Mouse (Mus musculus): Measurements from ENCODE around the gene Trank1. TPM values are rescaled to one million over a fixed set of nuclear protein-coding genes. Genes with fewer than 3 reads are reported as not detected.

The Trank1 gene
- polyA plus RNA-seq, 1 experiment from 2014 or later, result 0.05 TPM

DNA sequence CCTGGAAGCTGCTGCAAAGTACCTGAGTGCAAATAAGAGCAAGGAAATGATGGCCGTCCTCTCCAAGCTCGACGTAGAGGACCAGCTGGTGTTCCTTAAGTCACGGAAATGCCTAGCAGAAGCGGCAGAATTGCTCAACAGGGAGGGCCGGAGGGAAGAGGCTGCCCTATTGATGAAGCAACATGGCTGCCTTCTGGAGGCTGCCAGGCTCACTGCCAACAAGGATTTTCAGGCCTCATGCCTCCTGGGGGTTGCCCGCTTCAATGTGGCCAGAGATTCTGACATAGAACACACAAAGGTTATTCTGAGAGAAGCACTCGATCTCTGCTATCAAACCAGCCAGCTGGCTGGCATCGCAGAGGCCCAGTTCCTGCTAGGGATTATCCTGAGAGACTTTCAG lies 78.5 kb downstream of the Trank1 start:
- Histone ChIP-seq H3K4me2 (ENCODE audit: low read length) (no peak overlapping the region), H3K4me1 (ENCODE audit: control insufficient read depth in 2 of 2, insufficient read depth in 2 of 2, low read length in 2 of 2) (no peaks in the 10 kb centered on the region), H3K27me3 (ENCODE audit: control insufficient read depth, insufficient read depth, low read length) (no peaks in the 10 kb centered on the region), H3K27ac (replicated peaks in 1 of 2; ENCODE audit: control insufficient read depth in 1 of 2, insufficient read depth in 1 of 2, low read depth in 2 of 2, low read length in 2 of 2) (no peak overlapping the region), H3K9ac (ENCODE audit: low read length) (no peak overlapping the region), H3K4me3 (ENCODE audit: control insufficient read depth in 1 of 2, insufficient read depth in 1 of 2, low read depth in 1 of 2, low read length in 2 of 2) (no peak overlapping the region), H3K36me3 (ENCODE audit: control insufficient read depth, insufficient read depth, low read length) (no peaks in the 10 kb centered on the region), H3K9me3 (ENCODE audit: control insufficient read depth, low read length) (no peaks in the 10 kb centered on the region)
- no peak for ATAC-seq (ENCODE audit: insufficient number of reproducible peaks, insufficient read depth, low FRiP score, low read depth)
- WGBS, result 78% methylated on average over 9 of the region's 9 CpGs

DNA sequence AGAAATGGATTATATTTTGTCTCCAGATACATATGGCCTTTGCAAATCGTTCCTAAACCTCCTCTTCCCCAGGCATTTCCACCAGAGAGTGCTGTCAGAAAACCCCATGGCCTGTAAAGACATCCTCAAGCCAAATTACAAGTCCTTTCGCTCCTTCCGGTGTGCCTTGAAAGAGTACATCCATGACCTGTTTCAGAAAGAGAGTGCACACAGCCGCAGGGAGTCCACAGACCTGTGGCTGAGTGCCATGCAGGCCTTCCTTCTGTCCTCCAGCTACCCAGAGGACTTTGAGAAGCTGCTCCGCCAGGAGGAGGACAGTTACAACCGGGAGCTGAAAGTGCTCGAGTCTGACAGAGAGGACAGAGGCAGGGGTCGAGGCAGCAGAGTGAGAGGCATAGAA lies 79.5 kb downstream of the Trank1 start:
- Histone ChIP-seq H3K27ac (replicated peaks in 1 of 2; ENCODE audit: control insufficient read depth in 1 of 2, insufficient read depth in 1 of 2, low read depth in 2 of 2, low read length in 2 of 2) (no peak overlapping the region), H3K27me3 (ENCODE audit: control insufficient read depth, insufficient read depth, low read length) (no peaks in the 10 kb centered on the region), H3K9me3 (ENCODE audit: control insufficient read depth, low read length) (no peaks in the 10 kb centered on the region), H3K9ac (ENCODE audit: low read length) (no peak overlapping the region), H3K4me3 (ENCODE audit: control insufficient read depth in 1 of 2, insufficient read depth in 1 of 2, low read depth in 1 of 2, low read length in 2 of 2) (no peak overlapping the region), H3K4me2 (ENCODE audit: low read length) (no peak overlapping the region), H3K4me1 (ENCODE audit: control insufficient read depth in 2 of 2, insufficient read depth in 2 of 2, low read length in 2 of 2) (no peaks in the 10 kb centered on the region), H3K36me3 (ENCODE audit: control insufficient read depth, insufficient read depth, low read length) (no peaks in the 10 kb centered on the region)
- 80% methylated on average over 8 of the region's 8 CpGs for WGBS
- ATAC-seq (ENCODE audit: insufficient number of reproducible peaks, insufficient read depth, low FRiP score, low read depth), result no peak

DNA sequence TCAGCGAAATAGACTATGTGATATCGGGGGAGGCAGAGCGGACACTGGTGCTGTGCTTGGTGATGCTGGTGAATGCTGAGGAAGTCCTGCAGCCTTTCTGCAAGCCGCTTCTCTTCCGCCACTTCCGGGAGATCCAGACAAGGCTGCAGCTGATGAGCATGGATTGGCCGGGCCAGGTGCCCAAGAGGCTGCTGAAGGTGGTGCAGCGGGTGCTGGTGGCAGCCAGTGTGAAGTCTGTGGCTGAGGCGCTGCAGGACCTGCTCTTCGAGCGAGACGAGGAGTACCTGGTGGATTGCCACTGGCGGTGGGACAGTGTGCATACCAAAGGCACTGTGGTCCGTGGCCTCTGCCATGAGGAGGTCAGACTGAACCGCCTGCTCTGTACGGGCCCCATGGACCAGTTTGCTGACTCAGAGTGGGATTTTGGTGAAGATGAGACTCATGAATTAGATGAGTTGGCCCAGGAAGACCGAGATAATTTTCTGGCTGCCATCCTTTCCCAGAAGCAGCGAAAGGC lies 80.4 kb downstream of the Trank1 start:
- Histone ChIP-seq H3K4me2 (ENCODE audit: low read length) (no peak overlapping the region), H3K9ac (ENCODE audit: low read length) (no peak overlapping the region), H3K9me3 (ENCODE audit: control insufficient read depth, low read length) (no peaks in the 10 kb centered on the region), H3K4me1 (ENCODE audit: control insufficient read depth in 2 of 2, insufficient read depth in 2 of 2, low read length in 2 of 2) (no peaks in the 10 kb centered on the region), H3K4me3 (ENCODE audit: control insufficient read depth in 1 of 2, insufficient read depth in 1 of 2, low read depth in 1 of 2, low read length in 2 of 2) (no peak overlapping the region), H3K27ac (replicated peaks in 1 of 2; ENCODE audit: control insufficient read depth in 1 of 2, insufficient read depth in 1 of 2, low read depth in 2 of 2, low read length in 2 of 2) (no peak overlapping the region), H3K27me3 (ENCODE audit: control insufficient read depth, insufficient read depth, low read length) (no peaks in the 10 kb centered on the region), H3K36me3 (ENCODE audit: control insufficient read depth, insufficient read depth, low read length) (no peaks in the 10 kb centered on the region)
- ATAC-seq (ENCODE audit: insufficient number of reproducible peaks, insufficient read depth, low FRiP score, low read depth), result peak; percentile 13; the same call in 1 of the 2 replicates
- WGBS, result 79% methylated on average over 18 of the region's 18 CpGs

DNA sequence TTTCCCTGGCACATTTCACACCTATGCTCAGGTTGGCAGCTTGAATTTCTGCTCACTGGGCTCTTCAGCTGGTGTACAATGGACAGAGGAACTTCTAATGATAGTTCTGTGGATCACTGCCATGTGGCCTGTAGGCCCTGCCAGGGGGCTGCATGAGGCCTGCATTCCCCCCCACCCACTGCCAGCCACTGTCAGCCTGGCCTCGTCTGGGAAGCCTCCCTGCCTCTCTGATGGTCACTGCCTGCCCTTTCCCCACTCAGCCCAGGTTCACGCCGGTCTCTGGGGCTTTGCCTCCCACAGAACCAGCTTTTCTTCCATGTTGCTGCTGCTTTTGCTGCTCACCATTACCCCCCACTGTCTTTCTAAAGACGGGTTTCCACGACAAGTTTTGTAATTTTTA lies 83.7 kb downstream of the Trank1 start:
- H3K36me3 ChIP-seq (ENCODE audit: control insufficient read depth, insufficient read depth, low read length), result no peaks in the 10 kb centered on the region
- 76% methylated on average over 5 of the region's 5 CpGs for WGBS
- ATAC-seq (ENCODE audit: insufficient number of reproducible peaks, insufficient read depth, low FRiP score, low read depth), result no peak
- H3K27ac ChIP-seq (replicated peaks in 1 of 2; ENCODE audit: control insufficient read depth in 1 of 2, insufficient read depth in 1 of 2, low read depth in 2 of 2, low read length in 2 of 2), result no peak overlapping the region
- no peak overlapping the region for H3K9ac ChIP-seq (ENCODE audit: low read length)
- H3K27me3 ChIP-seq (ENCODE audit: control insufficient read depth, insufficient read depth, low read length), result no peaks in the 10 kb centered on the region
- H3K4me1 ChIP-seq (ENCODE audit: control insufficient read depth in 2 of 2, insufficient read depth in 2 of 2, low read length in 2 of 2), result no peaks in the 10 kb centered on the region
- H3K4me2 ChIP-seq (ENCODE audit: low read length), result no peak overlapping the region
- H3K4me3 ChIP-seq (ENCODE audit: control insufficient read depth in 1 of 2, insufficient read depth in 1 of 2, low read depth in 1 of 2, low read length in 2 of 2), result no peak overlapping the region
- no peaks in the 10 kb centered on the region for H3K9me3 ChIP-seq (ENCODE audit: control insufficient read depth, low read length)

DNA sequence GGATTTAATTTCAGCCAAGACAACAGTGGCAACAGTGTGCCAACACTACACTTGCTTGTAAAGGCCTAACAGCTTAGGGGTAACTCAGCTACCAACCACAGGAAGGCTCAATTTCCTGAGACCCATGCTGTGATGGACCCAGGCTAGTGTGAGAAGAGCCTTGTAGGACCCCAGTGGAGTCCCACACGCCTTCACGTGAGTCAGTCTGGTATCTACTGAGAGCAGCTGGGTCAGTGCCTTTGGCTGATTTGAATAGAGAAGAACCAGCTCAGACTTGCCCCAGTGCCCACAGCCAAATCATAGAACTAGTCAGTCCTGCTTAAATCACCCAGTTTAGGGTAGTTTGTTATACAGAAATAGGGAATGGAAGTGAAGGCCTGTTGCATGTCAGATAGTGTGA lies 86.5 kb downstream of the Trank1 start:
- no peaks in the 10 kb centered on the region for H3K9me3 ChIP-seq (ENCODE audit: control insufficient read depth, low read length)
- no peak overlapping the region for H3K27ac ChIP-seq (replicated peaks in 1 of 2; ENCODE audit: control insufficient read depth in 1 of 2, insufficient read depth in 1 of 2, low read depth in 2 of 2, low read length in 2 of 2)
- H3K4me3 ChIP-seq (ENCODE audit: control insufficient read depth in 1 of 2, insufficient read depth in 1 of 2, low read depth in 1 of 2, low read length in 2 of 2), result no peak overlapping the region
- H3K27me3 ChIP-seq (ENCODE audit: control insufficient read depth, insufficient read depth, low read length), result no peaks in the 10 kb centered on the region
- no peaks in the 10 kb centered on the region for H3K36me3 ChIP-seq (ENCODE audit: control insufficient read depth, insufficient read depth, low read length)
- no peak overlapping the region for H3K9ac ChIP-seq (ENCODE audit: low read length)
- no peaks in the 10 kb centered on the region for H3K4me1 ChIP-seq (ENCODE audit: control insufficient read depth in 2 of 2, insufficient read depth in 2 of 2, low read length in 2 of 2)
- WGBS, result 83% methylated on average over 2 of the region's 2 CpGs
- no peak for ATAC-seq (ENCODE audit: insufficient number of reproducible peaks, insufficient read depth, low FRiP score, low read depth)
- no peak overlapping the region for H3K4me2 ChIP-seq (ENCODE audit: low read length)

DNA sequence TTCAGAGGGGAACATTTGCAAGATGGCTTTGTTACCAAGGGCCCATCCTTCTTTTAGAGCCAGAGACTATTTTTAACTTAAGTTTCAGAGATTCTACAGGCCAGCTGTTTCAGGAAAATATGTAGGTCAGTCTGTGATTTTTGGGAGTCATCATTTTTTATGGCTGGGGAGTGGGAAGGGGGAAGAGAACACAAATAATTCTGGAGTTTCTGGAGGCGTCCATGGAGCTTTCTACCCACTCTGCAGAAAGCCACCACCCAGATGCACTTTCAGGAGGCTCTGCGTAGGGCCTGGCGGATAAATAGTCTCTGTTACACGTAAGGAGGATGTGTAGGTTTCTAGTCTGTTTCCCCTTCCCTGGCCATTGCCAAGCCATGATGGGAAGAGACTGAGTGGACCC lies 88.5 kb downstream of the Trank1 start:
- Histone ChIP-seq H3K4me1 (ENCODE audit: control insufficient read depth in 2 of 2, insufficient read depth in 2 of 2, low read length in 2 of 2) (peaks cover 2 to 4% of the 10 kb centered on the region in 2 experiments; a peak in 2 of 4 replicates), H3K9ac (ENCODE audit: low read length) (no peak overlapping the region), H3K27ac (replicated peaks in 1 of 2; ENCODE audit: control insufficient read depth in 1 of 2, insufficient read depth in 1 of 2, low read depth in 2 of 2, low read length in 2 of 2) (no peak overlapping the region), H3K27me3 (ENCODE audit: control insufficient read depth, insufficient read depth, low read length) (no peaks in the 10 kb centered on the region), H3K9me3 (ENCODE audit: control insufficient read depth, low read length) (no peaks in the 10 kb centered on the region), H3K4me3 (ENCODE audit: control insufficient read depth in 1 of 2, insufficient read depth in 1 of 2, low read depth in 1 of 2, low read length in 2 of 2) (no peak overlapping the region), H3K4me2 (ENCODE audit: low read length) (no peak overlapping the region), H3K36me3 (ENCODE audit: control insufficient read depth, insufficient read depth, low read length) (no peaks in the 10 kb centered on the region)
- 74% methylated on average over 4 of the region's 4 CpGs for WGBS
- ATAC-seq (ENCODE audit: insufficient number of reproducible peaks, insufficient read depth, low FRiP score, low read depth), result no peak

DNA sequence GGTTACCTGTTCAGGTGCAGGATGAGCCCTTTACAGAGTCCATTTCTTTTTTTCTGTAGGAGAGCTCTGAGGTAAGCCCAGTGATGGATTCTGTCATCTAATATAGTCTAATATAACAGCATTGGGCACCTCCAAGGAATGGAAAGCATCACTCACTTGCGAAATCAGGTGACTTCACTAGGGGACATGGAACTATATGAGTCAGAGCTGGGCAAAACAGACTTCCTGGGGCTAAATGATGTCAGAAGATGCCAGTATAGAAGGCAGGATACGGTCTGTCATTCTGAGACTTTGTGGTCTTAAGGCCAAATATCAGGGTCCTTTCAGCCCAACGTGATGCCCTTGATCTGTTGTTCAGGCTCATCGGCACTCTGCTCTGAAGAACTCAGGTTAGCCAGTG lies 91.6 kb downstream of the Trank1 start:
- Histone ChIP-seq H3K36me3 (ENCODE audit: control insufficient read depth, insufficient read depth, low read length) (no peaks in the 10 kb centered on the region), H3K9me3 (ENCODE audit: control insufficient read depth, low read length) (no peaks in the 10 kb centered on the region), H3K4me1 (ENCODE audit: control insufficient read depth in 2 of 2, insufficient read depth in 2 of 2, low read length in 2 of 2) (peaks cover 2 to 4% of the 10 kb centered on the region in 2 experiments; a peak in 2 of 4 replicates), H3K9ac (ENCODE audit: low read length) (no peak overlapping the region), H3K4me3 (ENCODE audit: control insufficient read depth in 1 of 2, insufficient read depth in 1 of 2, low read depth in 1 of 2, low read length in 2 of 2) (no peak overlapping the region), H3K27ac (replicated peaks in 1 of 2; ENCODE audit: control insufficient read depth in 1 of 2, insufficient read depth in 1 of 2, low read depth in 2 of 2, low read length in 2 of 2) (no peak overlapping the region), H3K4me2 (ENCODE audit: low read length) (no peak overlapping the region), H3K27me3 (ENCODE audit: control insufficient read depth, insufficient read depth, low read length) (no peaks in the 10 kb centered on the region)
- ATAC-seq (ENCODE audit: insufficient number of reproducible peaks, insufficient read depth, low FRiP score, low read depth), result no peak
- 85% methylated on average over 4 of the region's 4 CpGs for WGBS

DNA sequence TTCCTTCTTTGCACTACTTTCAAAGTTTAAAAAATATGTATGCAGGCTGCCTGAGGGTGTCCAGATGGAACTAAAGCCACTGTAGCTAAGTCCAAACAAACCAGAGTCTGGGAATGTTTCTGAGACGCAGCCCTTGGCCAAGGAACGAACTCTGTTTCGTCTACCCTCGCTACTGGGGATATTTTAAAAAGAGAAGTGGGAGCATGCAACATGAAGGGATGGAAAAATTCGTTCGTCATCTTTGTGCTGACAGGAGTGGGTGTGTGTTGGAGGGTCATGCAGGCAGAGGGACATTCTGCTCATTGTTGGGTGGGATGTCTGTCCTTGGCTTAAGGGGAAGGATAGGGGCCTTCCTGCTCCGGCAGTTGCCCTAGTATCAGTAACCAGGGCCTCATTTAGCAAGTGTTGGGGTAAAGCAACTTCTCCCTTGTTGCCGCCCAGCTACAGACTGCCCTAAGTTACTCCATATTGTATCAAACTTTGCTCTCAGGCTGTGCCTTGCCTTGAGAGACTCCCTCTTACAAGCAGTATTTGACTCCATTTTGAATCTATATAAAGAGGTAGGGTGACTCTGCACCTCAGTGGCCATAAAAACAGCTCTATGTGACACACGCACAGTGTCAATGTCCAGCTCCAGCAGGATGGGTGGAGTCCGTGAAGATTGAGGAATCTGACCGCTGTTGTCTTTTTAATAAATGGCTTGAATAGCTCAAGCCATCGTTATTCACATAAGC lies 93.0 kb downstream of the Trank1 start:
- Histone ChIP-seq H3K27me3 (ENCODE audit: control insufficient read depth, insufficient read depth, low read length) (no peaks in the 10 kb centered on the region), H3K4me2 (ENCODE audit: low read length) (no peak overlapping the region), H3K36me3 (ENCODE audit: control insufficient read depth, insufficient read depth, low read length) (no peaks in the 10 kb centered on the region), H3K9ac (ENCODE audit: low read length) (no peak overlapping the region), H3K9me3 (ENCODE audit: control insufficient read depth, low read length) (no peaks in the 10 kb centered on the region), H3K27ac (replicated peaks in 1 of 2; ENCODE audit: control insufficient read depth in 1 of 2, insufficient read depth in 1 of 2, low read depth in 2 of 2, low read length in 2 of 2) (no peak overlapping the region), H3K4me3 (ENCODE audit: control insufficient read depth in 1 of 2, insufficient read depth in 1 of 2, low read depth in 1 of 2, low read length in 2 of 2) (no peak overlapping the region), H3K4me1 (ENCODE audit: control insufficient read depth in 2 of 2, insufficient read depth in 2 of 2, low read length in 2 of 2) (peaks cover 2 to 4% of the 10 kb centered on the region in 2 experiments; a peak in 2 of 4 replicates)
- 63% methylated on average over 12 of the region's 12 CpGs for WGBS
- no peak for ATAC-seq (ENCODE audit: insufficient number of reproducible peaks, insufficient read depth, low FRiP score, low read depth)
